Mouse (Mus musculus): ENCODE data around the gene AC134908.4.

The AC134908.4 gene

DNA sequence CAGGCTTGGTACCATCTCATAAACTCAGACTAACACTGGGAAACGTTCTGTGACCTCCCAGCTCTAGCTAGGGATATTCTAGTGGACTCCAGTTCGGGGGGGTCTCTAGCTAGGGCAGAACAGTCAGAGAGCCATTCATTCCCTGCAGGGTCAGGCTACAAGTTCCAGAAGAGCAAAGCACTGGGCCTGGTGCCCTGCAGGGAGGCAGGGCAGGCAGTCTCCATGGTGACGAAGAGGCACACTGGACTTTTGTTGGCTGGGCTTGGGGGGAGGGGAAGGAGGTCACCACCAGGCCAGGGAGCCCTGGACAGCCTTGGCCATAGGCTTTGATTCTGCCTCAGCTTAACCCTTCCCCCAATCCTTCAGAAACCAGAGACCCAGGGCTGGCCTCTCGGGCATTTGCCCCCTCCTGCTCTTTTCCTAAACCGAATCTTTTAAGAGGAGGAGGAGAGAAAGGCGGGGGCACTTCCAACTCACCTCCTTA, at the start of gene AC134908.4:
Gene AC134908.4, minus strand, starts transcription at position 51 of the 484 bp plus-strand sequence.
- DNase-seq (ENCODE audit: low spot score in 2 of 2) = peak; percentile 67 to 74

DNA sequence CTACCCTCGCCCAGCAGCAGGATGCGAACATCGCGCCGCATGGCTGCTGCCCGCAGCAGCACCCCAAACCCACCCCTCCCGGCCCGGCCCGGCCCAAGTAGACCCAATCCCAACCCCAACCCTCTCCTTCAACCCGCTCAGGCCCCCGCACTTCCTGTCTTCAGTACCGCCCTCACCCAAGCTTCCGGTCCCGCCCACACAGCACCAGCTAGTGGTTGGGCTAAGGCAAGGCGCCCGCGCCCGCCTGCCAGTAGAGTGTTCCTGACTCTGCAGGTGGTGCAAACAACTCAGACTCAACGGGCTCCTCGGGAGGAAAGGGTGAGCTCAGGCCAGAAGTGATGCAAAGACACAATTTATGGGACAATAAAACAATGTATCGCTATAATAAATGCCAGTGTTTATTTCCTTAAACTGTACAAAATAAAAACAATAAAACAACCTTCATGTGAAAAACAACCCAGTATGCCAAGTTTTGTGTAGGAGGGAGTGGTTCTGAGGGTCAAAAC, 49.0 kb upstream of the AC134908.4 start, which contains the start of gene Rhot2:
Gene Rhot2, minus strand, starts transcription at position 456 of the 506 bp plus-strand sequence.
- DNase-seq (ENCODE audit: low spot score in 2 of 2) = peak; percentile 83 to 94

DNA sequence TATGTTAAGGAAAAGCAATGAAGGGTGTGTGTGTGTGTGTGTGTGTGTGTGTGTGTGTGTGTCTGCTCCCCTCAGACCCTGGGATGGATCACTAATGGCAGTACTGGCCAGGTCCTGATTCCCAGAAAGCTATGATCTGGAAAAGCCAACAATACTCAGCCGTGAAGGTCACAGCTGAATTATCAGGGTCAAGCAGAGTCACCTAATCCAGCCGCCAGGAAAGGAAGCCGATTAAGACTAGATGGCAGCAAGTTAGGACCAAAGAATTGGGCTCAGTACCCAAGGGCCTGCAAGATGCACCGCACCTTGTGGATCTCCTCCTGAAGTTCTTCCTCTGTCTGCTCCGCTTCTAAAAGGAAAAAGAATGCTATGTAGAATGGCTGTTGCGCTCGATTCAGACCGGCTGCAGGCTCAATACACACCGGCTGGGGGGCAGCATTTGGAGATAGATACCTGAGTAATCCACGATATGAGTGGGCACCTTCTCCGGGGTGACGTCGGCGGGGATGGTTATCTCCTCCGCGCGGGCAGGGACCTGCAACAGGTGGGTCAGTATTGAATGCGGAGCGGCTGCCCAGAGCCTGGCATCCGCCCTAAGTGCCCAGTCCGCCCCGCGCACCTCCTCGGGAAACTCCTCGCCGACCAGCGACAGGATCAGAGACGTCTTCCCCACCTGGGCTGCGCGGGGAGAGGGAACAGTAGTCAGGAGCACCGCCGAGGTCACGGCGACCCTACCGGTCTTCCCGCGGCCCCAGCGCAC, 48.4 kb upstream of the AC134908.4 start:
- DNase-seq (ENCODE audit: low spot score in 2 of 2) = peak in 1 of 2 experiments; percentile 34

DNA sequence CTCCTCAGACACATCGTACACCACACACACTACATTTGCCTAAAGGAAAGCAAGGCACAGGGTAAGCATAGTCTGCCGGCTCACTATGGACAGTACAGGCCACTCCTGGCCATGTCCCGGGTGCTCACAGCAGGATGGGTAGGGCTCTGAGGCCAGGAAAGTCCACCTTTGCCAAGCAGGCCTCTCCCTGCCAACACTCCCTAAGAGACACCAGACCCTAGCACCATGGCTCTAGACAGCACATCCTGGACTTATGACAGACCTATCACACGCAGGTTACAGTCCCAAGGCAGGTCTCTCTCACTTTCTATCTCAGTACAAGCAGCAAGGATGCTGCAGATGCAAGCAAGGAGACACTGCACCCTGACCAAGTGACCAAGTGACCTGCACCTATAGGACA, 47.7 kb upstream of the AC134908.4 start:
- no peak for DNase-seq (ENCODE audit: low spot score in 2 of 2)

DNA sequence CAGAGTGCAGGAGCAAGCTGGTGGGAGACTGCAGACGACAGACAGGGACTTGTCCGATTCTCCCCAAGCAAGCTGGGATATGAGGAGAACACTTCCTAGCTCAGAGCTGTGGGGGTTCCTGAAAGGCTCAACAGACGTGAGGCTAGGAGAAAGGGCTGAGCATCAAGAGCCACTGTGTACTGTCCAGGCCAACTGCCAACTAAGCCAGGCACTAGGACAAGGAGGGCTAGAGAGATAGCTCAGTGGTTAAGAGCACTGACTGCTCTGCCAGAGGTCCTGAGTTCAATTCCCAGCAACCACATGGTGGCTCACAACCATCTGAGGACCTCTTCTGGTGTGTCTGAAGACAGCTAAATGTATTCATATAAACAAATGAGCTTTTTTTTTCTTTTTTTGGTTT, 47.0 kb upstream of the AC134908.4 start:
- no peak for DNase-seq (ENCODE audit: low spot score in 2 of 2)

DNA sequence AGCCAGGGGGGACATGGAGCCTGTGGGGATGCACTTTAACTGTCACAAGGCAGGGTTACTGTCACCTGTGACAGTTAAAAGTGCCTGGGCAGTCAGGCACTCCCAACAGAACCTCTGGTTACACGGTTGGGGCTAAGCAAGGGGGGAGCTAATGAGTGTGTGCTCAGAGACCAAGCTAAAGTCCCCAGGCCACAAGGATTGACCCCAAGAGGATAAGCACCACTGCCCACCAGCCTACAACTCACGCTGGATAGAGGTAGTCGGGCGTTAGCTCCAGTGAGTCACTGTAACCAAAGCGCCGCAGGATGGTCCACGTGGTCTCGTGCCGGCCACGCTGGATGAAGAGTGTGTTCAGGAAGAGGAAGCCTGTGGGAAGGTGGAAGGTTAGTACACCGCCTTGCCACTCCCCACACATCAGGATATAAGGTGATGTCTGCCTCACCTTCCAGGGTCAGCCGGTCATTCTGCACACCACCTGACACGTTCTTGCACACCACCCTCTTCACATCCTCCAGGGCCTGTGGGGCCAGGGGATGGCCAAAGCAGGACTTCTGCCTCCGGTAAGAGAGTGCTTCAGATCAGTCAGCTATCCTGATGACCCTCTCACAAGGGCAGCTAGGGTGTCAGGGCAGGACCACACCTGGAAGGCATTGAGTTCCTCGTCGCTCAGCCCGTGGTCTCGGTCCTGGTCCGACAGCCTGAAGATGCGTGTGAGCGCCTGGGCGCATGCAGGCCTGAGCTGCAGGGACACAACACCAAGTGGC, 45.8 kb upstream of the AC134908.4 start, which contains the start of gene Gm20683:
Gene Gm20683, minus strand, starts transcription at position 647 of the 764 bp plus-strand sequence.
- no peak for DNase-seq (ENCODE audit: low spot score in 2 of 2)

DNA sequence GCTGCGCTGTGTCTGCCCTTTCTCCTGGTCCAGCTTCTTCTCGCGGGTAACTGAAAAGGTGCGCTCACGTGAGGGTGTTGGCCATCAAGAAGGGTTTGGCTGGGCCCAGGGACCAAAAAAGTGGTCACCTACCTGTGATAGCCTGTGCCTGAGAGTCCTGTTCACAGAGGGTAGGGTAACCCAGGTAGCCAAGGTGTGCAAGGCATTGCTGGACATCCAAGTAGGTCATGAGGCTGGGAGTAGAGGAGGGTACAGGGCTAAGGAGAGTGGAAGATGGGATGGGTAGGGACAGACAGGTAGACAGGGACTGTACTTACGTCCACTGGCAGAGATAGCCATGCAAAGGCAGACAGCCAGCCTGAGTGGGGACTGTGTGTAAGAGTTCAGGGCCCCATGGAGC, 45.1 kb upstream of the AC134908.4 start:
- no peak for DNase-seq (ENCODE audit: low spot score in 2 of 2)

DNA sequence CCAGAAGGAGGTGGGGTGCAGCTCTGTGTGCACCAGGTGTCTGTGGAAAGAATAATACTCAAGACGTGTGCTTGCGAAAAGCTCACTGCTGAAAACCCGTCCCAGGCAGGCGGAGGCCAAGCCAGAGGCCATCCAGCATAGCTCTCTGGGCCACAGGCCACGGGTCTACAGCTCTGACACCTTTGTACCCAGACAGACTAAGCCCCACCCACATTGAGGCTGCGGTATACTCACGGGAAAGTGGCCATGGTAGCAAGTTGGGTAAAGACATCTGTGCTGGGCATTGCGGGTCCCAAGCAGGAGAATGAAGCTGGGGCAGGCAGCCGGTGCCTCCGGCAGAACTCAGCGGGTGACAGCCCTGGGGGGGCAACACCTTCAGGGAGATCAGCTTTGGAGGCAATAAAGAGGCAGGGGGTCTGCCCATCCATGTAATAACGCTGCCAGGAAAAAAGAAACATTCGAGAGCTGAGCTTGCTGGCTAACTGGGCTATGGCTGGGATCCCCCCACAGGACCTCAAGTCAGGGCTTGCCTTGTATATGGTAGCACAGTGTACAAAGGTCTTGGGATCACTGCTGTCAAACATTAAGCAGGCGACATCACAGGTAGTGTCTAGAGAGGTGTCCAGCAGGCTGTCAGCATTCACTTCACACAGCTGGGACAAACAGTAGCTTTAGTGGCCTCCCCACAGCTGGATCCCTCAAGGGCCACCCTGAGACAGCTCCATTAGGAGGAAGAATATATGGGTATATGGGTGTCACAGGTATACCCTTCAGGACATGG, 44.2 kb upstream of the AC134908.4 start:
- DNase-seq (ENCODE audit: low spot score in 2 of 2) = no peak

DNA sequence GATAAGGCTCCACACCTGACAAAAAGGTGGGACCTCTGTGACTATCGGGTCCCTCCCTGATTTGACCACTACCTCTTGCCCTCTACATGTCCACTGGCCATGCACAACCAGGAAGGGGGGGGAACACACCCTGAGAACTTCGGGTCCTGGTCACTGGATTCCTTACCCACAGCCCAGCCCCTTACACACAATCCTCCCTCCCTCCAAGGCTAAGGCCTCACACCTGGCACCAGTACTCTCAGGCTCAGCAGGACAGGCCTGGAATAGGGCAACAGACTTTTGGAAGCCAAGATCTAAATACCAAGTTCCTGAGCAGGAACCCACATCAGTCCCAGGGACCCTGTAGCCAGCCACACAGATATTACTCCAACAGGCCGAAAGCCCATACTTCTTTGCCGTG, 43.4 kb upstream of the AC134908.4 start:
- no peak for DNase-seq (ENCODE audit: low spot score in 2 of 2)

DNA sequence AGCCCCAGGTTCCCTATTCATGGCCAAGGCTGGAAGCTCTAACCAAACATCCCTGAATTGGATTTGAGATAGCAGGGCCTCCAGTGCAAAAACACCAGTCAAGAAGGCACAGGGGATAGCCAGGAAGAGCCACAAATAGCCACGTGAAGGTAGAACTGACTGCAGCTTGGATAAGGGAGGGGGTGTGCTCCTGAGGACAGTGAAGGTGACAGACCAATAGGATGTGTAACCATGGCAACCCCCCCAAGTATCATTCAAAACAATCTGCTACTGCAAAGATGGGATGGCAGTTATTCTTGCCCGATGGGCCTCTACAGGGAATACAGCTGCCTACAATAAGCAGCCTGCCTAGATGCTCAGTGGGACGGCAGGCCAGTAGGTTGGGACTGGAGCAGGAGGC, 42.1 kb upstream of the AC134908.4 start:
- no peak for DNase-seq (ENCODE audit: low spot score in 2 of 2)

DNA sequence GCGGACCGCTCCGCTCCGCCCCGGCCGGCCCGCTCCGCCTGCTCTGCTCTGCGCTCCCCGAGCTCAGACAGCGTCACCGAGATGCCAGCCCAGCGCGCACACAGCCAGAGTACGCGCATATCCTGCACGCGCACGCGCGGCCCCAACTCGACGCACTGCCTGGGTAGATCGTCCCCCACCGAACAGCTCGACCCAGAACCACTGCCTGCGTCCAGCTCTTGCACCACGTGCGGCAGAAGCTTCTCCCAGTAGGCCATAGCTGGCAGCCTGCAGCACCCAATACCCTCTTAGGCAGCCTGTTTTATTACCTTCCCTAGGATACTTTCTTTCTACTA, 41.6 kb upstream of the AC134908.4 start, which contains the start of gene Rhbdl1:
Gene Rhbdl1, minus strand, starts transcription at position 220 of the 335 bp plus-strand sequence.
- DNase-seq (ENCODE audit: low spot score in 2 of 2) = peak in 1 of 2 experiments; percentile 84

DNA sequence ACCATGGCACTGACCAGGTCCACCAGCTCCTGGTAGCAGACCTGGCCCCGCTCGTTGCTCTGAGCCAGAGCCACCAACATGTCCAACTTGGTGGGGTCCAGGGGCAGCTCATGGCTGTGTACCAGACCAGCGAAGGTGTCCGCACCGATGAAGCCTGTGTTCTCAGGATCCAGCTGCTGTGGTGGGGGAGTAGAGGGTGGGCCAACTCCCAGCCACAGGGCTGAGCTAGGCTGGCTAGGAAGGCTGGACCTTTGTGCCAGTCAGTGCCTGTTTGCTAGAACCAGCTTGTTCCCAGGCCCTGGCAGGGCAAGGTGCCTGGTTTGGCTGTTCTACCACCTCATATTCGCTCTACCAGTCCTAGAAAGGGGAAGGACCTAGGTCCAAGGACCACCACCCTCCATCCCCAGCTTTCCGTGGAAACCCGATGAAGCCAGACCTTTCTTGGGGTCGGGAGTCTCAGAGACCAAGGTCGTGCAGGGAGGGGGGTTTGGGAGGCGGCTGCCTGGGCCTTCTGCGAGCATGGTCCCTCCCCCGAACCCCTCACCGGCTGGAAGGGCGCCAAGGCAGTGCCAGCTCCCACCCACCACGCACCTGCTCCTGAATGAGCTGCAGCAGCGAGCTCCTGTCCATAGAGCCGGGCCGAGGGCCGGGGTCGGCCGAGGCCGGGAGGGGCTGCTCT, 41.1 kb upstream of the AC134908.4 start:
- DNase-seq (ENCODE audit: low spot score in 2 of 2) = no peak

DNA sequence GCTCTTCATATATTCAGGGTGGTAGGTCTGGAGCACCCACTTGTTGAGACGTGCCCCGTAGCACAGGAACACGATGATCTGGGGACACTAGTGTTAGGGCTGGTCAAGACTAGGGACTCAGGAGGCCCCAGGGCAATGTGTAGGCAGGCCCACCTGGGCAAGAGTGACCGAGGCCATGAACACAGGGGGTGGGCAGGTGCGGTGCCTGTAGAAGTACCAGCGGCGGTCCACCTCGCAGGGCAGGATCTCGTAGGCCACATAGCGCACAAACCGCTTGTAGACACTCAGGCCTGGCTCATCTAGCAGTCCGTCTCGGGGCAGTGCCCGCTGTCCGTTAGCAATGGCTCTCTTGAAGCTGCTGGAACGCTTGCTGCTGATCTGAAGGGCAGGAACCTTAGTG, 40.4 kb upstream of the AC134908.4 start:
- DNase-seq (ENCODE audit: low spot score in 2 of 2) = no peak

DNA sequence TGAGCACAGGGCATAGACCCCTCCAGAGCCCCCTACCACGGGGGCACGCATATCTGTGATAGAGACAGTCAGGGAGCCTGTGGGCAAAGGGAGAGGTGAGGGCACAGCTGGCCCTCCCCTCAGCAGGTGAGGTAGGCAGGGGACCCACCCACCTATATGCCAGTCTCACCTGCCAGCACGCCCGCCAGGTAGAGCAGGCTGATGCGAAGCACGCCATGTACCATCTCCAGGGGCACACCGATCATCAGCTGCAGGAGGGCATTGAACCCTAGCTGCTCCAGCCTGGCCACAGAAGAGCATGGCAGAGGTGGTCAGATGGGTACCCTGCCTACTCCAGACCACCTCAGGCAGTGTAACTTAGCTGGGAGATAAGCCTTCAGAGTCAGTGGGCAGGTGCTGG, 39.8 kb upstream of the AC134908.4 start:
- no peak for DNase-seq (ENCODE audit: low spot score in 2 of 2)

DNA sequence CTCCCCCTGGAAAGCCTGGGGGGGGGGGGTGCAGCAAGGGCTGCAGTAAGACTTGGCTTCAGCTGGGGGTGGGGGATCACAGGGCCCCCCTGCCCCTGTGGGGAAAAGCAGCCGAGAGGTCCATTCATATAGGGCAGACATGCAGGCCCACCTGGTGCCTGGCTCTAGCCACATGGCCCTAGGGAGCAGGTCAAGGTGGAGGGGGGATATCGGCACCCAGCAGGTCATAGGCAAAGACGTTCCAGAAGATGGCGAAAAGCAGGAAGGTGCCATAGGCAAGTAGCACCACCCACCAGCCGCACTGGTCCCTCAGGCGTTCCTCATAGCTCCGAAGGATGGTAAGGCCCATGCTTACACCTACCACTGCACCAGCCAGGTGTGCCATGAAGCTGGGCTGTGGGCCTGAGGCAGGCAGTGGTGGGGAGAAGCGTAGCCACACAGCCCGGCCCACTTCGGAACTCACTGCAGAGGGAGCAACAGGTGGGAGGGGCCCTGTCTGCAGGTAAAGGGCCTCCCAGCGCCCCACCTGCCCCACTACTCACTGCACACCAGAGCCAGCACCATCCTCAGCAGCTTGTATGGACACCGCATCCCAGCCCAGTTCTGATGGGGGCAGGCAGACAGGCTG, 39.2 kb upstream of the AC134908.4 start:
- no peak for DNase-seq (ENCODE audit: low spot score in 2 of 2)

DNA sequence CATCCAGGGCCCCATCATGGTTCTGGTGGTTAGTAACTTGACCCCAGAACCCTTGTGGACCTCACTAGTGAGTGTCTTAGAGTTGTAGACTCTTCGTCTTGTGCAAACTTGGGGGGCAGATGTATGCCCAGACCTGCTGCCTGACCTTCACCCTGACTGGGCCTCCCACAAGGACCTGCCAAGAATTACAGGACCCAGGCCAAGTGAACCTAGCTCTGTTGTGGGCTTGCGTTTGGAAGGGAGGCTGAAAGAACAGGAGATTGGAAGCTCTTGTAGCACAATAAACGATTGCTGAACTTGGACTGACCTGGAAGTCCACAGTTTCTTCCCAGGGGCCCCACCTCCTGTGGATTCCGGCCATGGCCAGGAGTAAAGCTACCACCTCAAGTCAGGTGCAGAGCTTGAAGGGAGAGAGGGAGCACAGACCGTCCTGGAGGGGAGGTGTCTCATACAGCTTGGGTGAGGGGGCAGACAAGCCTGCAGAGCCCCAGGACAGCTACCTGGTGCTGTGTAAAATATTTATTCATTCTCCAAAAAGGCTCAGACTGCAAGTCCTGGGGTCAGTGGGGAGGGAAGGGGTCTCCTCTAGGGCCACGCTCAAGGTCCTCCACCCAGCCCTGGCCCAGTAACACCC, 38.6 kb upstream of the AC134908.4 start:
- no peak for DNase-seq (ENCODE audit: low spot score in 2 of 2)

DNA sequence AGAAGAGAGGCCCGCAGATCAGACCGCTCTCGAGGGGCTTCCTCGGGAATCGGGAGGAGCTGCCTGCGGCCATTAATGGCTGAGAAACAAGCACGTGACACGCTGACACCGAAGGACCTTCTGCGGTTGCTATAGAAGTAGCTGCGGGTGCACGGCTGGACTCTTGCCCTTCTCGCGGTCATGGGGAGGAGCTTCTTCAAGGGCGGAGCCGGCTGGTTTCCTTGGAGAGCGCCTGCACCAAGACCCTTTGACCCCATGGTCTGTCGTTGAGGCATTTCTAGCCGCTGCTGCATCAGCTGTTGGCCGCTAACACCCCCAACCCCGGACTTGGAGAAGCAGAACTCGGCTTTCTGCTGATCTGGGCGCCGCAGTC, 37.8 kb upstream of the AC134908.4 start, which contains the start of gene Stub1:
Gene Stub1, minus strand, starts transcription at position 114 of the 373 bp plus-strand sequence.
- peak in 1 of 2 experiments; percentile 86 for DNase-seq (ENCODE audit: low spot score in 2 of 2)

DNA sequence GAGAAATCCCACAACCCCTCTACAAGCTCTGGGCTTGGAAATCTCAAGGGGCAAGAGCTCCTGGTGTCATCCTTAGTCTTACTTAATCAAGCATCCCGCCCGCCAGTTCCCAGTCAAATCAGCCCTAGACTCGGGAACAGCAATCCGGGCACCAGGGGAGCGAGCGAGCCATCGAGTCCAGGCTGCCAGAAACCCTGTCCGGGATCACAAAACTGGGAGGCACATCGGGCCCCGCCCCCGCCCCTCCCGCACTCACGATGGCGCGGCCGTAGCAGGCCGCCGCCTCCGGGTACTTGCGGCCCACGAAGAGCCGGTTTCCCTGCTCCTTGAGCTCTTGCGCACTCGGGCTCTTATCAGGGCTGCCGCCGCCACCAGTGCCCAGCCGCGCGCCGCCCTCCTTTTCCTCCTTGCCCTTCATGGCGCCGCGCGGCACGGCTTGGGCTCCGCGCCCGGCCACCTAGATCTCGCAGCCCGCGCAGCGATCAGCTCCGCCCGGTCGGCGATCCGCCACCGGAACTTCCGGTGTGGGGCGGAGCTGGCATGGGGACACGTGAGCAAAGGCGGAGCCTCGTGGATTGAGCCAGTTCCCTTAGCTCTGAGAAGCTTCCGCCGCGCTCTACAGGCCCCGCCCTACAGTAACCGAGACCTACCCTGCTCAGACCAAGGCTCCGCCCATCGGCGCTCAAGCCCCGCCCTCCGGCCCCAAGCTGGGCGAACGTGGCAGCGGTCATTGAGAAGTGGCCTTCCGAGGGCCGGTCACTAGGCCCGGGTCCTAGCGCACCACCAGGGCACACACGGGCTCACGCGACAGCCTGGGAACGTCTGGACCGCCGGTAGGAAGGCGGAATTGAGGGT, 37.2 kb upstream of the AC134908.4 start:
- peak; percentile 98 to 99 for DNase-seq (ENCODE audit: low spot score in 2 of 2)
